Mouse (Mus musculus) lung, embryonic 15.5 days (tissue): ENCODE data around the gene Bmp3. TPM values are rescaled to one million over a fixed set of nuclear protein-coding genes. Genes with fewer than 3 reads are reported as not detected.

Source experiments
- ATAC-seq: fragments of 200-750 bp; cut with Nextera tagmentation; 2 replicates; pipeline ENCODE4 v1.8.0; 2017; ENCODE audit warnings: moderate number of reproducible peaks, borderline replicate concordance; ENCODE audit not compliant: low FRiP score, low TSS enrichment; ENCODE audit errors: extremely low read depth
- H3K27ac ChIP-seq: fragments of 300-500 bp; sonication (generic); 2 replicates; pipeline ENCODE4 v1.5.1; 2015; ENCODE audit warnings: moderate library complexity, mild to moderate bottlenecking, inconsistent platforms
- H3K27me3 ChIP-seq: fragments of 300-500 bp; sonication (generic); 2 replicates; pipeline ENCODE4 v1.6.1; 2015; ENCODE audit warnings: inconsistent platforms
- H3K36me3 ChIP-seq: fragments of 300-500 bp; sonication (generic); 2 replicates; pipeline ENCODE4 v1.6.1; 2015; ENCODE audit warnings: inconsistent platforms
- H3K4me1 ChIP-seq: fragments of 300-500 bp; sonication (generic); 2 replicates; pipeline ENCODE4 v1.6.1; 2015; ENCODE audit warnings: inconsistent platforms
- H3K4me2 ChIP-seq: fragments of 300-500 bp; sonication (generic); 2 replicates; pipeline ENCODE4 v1.6.1; 2015; ENCODE audit warnings: inconsistent platforms, mild to moderate bottlenecking, moderate library complexity
- H3K4me3 ChIP-seq: fragments of 300-500 bp; sonication (generic); 2 replicates; pipeline ENCODE4 v1.5.1; 2015; ENCODE audit warnings: mild to moderate bottlenecking, inconsistent platforms
- H3K9ac ChIP-seq: fragments of 300-500 bp; sonication (generic); 2 replicates; pipeline ENCODE4 v1.6.1; 2015; ENCODE audit warnings: inconsistent platforms
- H3K9me3 ChIP-seq: fragments of 300-500 bp; sonication (generic); 2 replicates; pipeline ENCODE4 v1.6.1; 2016; ENCODE audit warnings: inconsistent platforms
- WGBS: fragments of 180-500 bp; shearing (Covaris S2); methylation state at CpG from one replicate; pipeline ENCODE4 v1.1.7; 2015; 5-methylcytosine and 5-hydroxymethylcytosine counted together
- polyA plus RNA-seq: library from polyadenylated mRNA; unstranded; fragments of >200 nt; fragmentation: Nextera tagmentation; extraction: Ambion mirVana; gene quantifications from 2 replicates; pipeline ENCODE4 v1.2.1, GENCODE M21; 2015

Bmp3 gene
- polyA plus RNA-seq, 1 experiment from 2014 or later, result 7.7 TPM

- 4% methylated on average over 12 of the region's 12 CpGs for WGBS
- Histone ChIP-seq H3K27ac (0 out of 2 replicates have a peak overlapping the region, but pooled peaks have one; percentile 53), H3K9ac (peak overlapping the region; percentile 48), H3K4me2 (peak overlapping the region; percentile 99), H3K4me1 (peaks cover 6% of the 10 kb centered on the region; the same call in 1 of the 2 replicates), H3K27me3 (peaks cover 45% of the 10 kb centered on the region), H3K4me3 (peak overlapping the region; percentile 65), H3K9me3 (no peaks in the 10 kb centered on the region), H3K36me3 (no peaks in the 10 kb centered on the region)
- ATAC-seq, result no peak
Measured at GRCm38 (mm10) chr5:98855741-98856140, 1.5 kb downstream of the Bmp3 start.

GRCm38 (mm10) chr5:98856356-98856755, 2.1 kb downstream of the Bmp3 start:
- no peak for ATAC-seq
- no peaks in the 10 kb centered on the region for H3K9me3 ChIP-seq
- peak overlapping the region; percentile 65 for H3K4me3 ChIP-seq
- peaks cover 45% of the 10 kb centered on the region for H3K27me3 ChIP-seq
- H3K4me1 ChIP-seq, result peaks cover 6% of the 10 kb centered on the region; the same call in 1 of the 2 replicates
- peak overlapping the region; percentile 21 for H3K9ac ChIP-seq
- no peaks in the 10 kb centered on the region for H3K36me3 ChIP-seq
- no peak overlapping the region for H3K27ac ChIP-seq
- peak overlapping the region; percentile 99 for H3K4me2 ChIP-seq
- WGBS, result 21% methylated on average over 7 of the region's 7 CpGs

GRCm38 (mm10) chr5:98863891-98864290, 9.7 kb downstream of the Bmp3 start:
- H3K27me3 ChIP-seq, result no peaks in the 10 kb centered on the region
- 1% methylated on average over 6 of the region's 6 CpGs for WGBS
- no peak overlapping the region for H3K9ac ChIP-seq
- H3K4me2 ChIP-seq, result no peak overlapping the region
- H3K9me3 ChIP-seq, result no peaks in the 10 kb centered on the region
- peaks cover 5% of the 10 kb centered on the region; the same call in 1 of the 2 replicates for H3K4me1 ChIP-seq
- no peaks in the 10 kb centered on the region for H3K36me3 ChIP-seq
- ATAC-seq, result no peak
- no peak overlapping the region for H3K27ac ChIP-seq
- H3K4me3 ChIP-seq, result no peak overlapping the region

GRCm38 (mm10) chr5:98865146-98865545, 10.9 kb downstream of the Bmp3 start:
- Histone ChIP-seq H3K4me2 (no peak overlapping the region), H3K9me3 (no peaks in the 10 kb centered on the region), H3K27ac (no peak overlapping the region), H3K4me3 (no peak overlapping the region), H3K36me3 (no peaks in the 10 kb centered on the region), H3K4me1 (peaks cover 5% of the 10 kb centered on the region; the same call in 1 of the 2 replicates), H3K27me3 (no peaks in the 10 kb centered on the region), H3K9ac (no peak overlapping the region)
- no peak for ATAC-seq
- WGBS, result 80% methylated on average over 5 of the region's 5 CpGs

DNA sequence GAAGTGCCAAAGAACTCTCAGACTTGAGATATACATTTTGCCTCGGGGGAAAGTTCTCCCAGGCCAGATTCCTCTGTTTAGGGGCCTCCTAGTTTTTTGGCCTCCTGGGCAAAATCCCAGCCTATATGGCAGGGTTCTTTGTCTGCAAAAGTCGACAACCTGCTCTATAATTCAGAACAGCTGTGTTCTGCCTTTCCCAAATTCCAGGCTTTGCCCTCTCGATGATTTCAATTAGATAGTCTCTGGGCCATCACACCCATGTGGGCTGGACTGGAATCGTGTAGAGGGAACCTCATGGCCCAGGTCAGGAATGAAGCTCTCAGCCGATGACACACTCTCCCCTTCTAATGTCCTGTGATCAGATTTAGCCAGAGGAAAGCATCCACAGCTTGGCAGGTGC, 21.8 kb downstream of the Bmp3 start:
- Histone ChIP-seq H3K27ac (no peak overlapping the region), H3K9ac (no peak overlapping the region), H3K4me3 (no peak overlapping the region), H3K4me1 (no peaks in the 10 kb centered on the region), H3K9me3 (no peaks in the 10 kb centered on the region), H3K4me2 (no peak overlapping the region), H3K36me3 (no peaks in the 10 kb centered on the region), H3K27me3 (no peaks in the 10 kb centered on the region)
- 50% methylated on average over 5 of the region's 5 CpGs for WGBS
- ATAC-seq, result no peak

DNA sequence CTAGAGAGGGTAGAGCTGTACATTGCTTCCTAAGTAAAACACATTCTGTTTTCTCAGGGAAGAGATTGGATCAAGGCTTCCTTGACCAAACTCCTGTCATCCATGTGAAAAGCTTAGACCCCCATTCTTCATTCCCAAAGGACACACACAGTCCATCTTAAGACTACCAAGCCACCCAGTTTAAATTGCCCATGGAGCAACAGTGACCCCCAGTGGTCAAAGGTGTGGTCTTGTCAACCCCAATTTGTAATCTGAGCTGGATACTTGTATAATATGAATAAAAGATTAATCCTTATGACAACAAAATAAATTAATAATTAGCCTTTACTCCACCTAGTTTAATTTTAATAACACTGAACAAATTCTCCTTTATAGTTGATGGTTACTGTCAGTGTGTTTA, 24.7 kb downstream of the Bmp3 start:
- H3K36me3 ChIP-seq, result no peaks in the 10 kb centered on the region
- ATAC-seq, result no peak

GRCm38 (mm10) chr5:98882096-98882495, 27.9 kb downstream of the Bmp3 start:
- no peak overlapping the region for H3K27ac ChIP-seq
- WGBS, result 47% methylated on average over 3 of the region's 3 CpGs
- no peak for ATAC-seq

More for the DNA sequence above, 24.7 kb downstream of the Bmp3 start:
- Histone ChIP-seq H3K27me3 (no peaks in the 10 kb centered on the region), H3K4me1 (no peaks in the 10 kb centered on the region), H3K9me3 (no peaks in the 10 kb centered on the region), H3K27ac (no peak overlapping the region), H3K9ac (no peak overlapping the region), H3K4me2 (no peak overlapping the region), H3K4me3 (no peak overlapping the region)

GRCm38 (mm10) chr5:98890544-98891050, 36.4 kb downstream of the Bmp3 start:
- Histone ChIP-seq H3K36me3 (no peaks in the 10 kb centered on the region), H3K9ac (no peak overlapping the region), H3K27ac (no peak overlapping the region), H3K4me1 (no peaks in the 10 kb centered on the region), H3K4me3 (no peak overlapping the region), H3K9me3 (no peaks in the 10 kb centered on the region), H3K4me2 (no peak overlapping the region), H3K27me3 (no peaks in the 10 kb centered on the region)
- no peak for ATAC-seq
- WGBS, result 55% methylated on average over 2 of the region's 2 CpGs

More at GRCm38 (mm10) chr5:98882096-98882495, 27.9 kb downstream of the Bmp3 start:
- no peaks in the 10 kb centered on the region for H3K9me3 ChIP-seq
- no peak overlapping the region for H3K9ac ChIP-seq
- H3K4me3 ChIP-seq, result no peak overlapping the region
- no peak overlapping the region for H3K4me2 ChIP-seq
- no peaks in the 10 kb centered on the region for H3K4me1 ChIP-seq
- H3K36me3 ChIP-seq, result no peaks in the 10 kb centered on the region
- no peaks in the 10 kb centered on the region for H3K27me3 ChIP-seq

- no peak overlapping the region for H3K4me2 ChIP-seq
- no peak for ATAC-seq
- no peak overlapping the region for H3K9ac ChIP-seq
- H3K4me3 ChIP-seq, result no peak overlapping the region
- no peak overlapping the region for H3K27ac ChIP-seq
- WGBS, result 57% methylated on average over 3 of the region's 3 CpGs
- no peaks in the 10 kb centered on the region for H3K9me3 ChIP-seq
- H3K36me3 ChIP-seq, result no peaks in the 10 kb centered on the region
- H3K4me1 ChIP-seq, result no peaks in the 10 kb centered on the region
- no peaks in the 10 kb centered on the region for H3K27me3 ChIP-seq
Measured at GRCm38 (mm10) chr5:98894281-98894680, 40.1 kb downstream of the Bmp3 start.

- Histone ChIP-seq H3K36me3 (no peaks in the 10 kb centered on the region), H3K27ac (no peak overlapping the region), H3K4me2 (no peak overlapping the region), H3K9me3 (no peaks in the 10 kb centered on the region), H3K27me3 (no peaks in the 10 kb centered on the region), H3K4me3 (no peak overlapping the region), H3K4me1 (no peaks in the 10 kb centered on the region), H3K9ac (no peak overlapping the region)
- ATAC-seq, result no peak
Measured at GRCm38 (mm10) chr5:98897946-98898345, 43.7 kb downstream of the Bmp3 start.

DNA sequence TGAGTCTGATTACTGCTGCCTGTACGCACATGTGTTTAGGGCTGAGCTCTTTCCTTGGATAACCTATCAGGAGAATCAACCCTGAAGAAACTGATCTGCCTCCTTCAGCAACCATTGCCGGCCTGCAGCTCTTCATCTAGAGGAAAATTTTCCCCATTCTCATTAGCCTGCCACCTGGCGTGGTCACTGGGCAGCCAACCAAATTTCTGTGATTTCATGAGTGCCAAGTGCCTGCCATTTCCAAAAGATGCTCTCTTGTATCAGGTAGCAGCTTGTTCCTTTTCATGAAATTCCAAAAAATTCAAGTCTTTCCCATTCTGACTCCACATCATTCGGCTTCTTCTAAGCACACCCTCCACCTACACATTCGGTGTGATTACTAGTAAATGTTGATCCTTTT, 46.7 kb downstream of the Bmp3 start:
- Histone ChIP-seq H3K4me2 (no peak overlapping the region), H3K9ac (no peak overlapping the region), H3K27ac (no peak overlapping the region), H3K4me1 (no peaks in the 10 kb centered on the region), H3K4me3 (no peak overlapping the region), H3K36me3 (no peaks in the 10 kb centered on the region), H3K9me3 (no peaks in the 10 kb centered on the region), H3K27me3 (no peaks in the 10 kb centered on the region)
- 72% methylated on average over 5 of the region's 5 CpGs for WGBS
- ATAC-seq, result no peak

DNA sequence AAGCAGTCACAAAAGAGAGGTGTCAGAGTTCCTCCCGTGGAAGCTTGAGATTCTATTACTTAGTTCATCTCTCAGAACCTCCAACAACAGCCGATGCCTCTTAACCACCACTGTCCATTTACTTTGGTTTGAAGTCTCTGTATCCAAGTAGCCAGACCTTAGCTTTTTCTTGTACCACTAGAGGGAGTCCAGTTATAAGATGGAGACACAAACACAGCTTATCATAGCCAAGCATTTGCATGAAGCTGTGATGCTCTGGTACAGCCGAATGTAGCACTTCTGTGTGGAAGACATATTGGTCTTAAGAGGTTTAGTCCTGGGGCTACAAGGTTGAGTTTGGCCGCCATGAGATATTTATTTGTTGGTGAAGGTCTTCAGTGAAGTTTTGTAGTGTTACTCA, 48.1 kb downstream of the Bmp3 start:
- Histone ChIP-seq H3K4me2 (no peak overlapping the region), H3K9ac (no peak overlapping the region), H3K4me1 (no peaks in the 10 kb centered on the region), H3K36me3 (no peaks in the 10 kb centered on the region), H3K27me3 (no peaks in the 10 kb centered on the region), H3K4me3 (no peak overlapping the region), H3K9me3 (no peaks in the 10 kb centered on the region), H3K27ac (no peak overlapping the region)
- WGBS, result 56% methylated on average over 4 of the region's 4 CpGs
- ATAC-seq, result no peak

DNA sequence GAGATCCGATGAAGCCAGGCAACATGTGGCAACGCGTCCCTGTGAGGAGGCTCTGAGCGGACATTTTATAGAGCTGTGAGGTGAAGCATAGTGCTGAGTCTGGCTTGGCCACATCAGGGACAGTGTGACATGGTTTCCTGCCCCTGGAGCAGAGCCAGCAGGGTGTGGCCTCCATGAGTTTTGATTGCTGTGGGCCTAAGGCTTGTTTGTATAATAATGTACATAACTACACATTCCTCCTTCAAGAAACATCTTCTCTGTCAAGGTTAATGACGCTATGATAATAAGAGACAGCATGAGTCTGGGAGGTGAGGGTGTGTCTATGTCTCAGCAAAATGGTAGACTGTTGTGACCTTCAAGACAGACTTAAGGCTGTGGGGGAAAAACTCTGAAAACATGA, 64.5 kb downstream of the Bmp3 start:
- WGBS, result 84% methylated on average over 5 of the region's 5 CpGs
- Histone ChIP-seq H3K4me3 (no peak overlapping the region), H3K9me3 (no peaks in the 10 kb centered on the region), H3K4me2 (no peak overlapping the region), H3K27ac (no peak overlapping the region), H3K9ac (no peak overlapping the region), H3K27me3 (no peaks in the 10 kb centered on the region), H3K4me1 (no peaks in the 10 kb centered on the region), H3K36me3 (no peaks in the 10 kb centered on the region)
- ATAC-seq, result no peak
